Mouse (Mus musculus): ENCODE results near the gene Atp5d.

DNA sequence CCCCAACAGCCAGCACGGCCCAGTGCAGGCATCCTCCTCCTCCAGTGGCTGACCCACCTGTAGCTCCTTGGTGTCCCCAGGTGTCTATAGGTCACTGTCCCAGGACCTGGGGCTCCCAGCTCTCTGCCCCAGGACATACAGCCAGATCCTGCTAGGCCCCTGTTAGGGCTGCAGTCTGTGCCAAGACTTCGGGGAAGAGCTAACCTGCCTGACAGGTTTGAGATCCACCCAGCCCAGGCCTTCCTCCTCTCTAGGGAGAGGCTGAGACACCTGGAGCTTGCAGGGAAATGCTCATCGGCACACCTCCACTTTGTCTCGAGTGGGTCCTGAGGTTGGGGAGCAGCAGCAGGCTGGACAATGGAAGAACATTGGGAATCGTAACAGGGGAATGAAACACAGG, 32.5 kb upstream of the Atp5d start:
- TF ChIP-seq CTCF (conservative IDR thresholded peaks at IDR 0.05; ENCODE audit: low read length) (no peak), POU5F1 (IDR thresholded peaks at IDR 0.05; ENCODE audit: borderline replicate concordance, low read length) (no peak)

All from E14TG2a.4 (cell line).